ENCODE assay signal across 8 mouse cellular contexts in genomic region chr3:32509496-32510374, GRCm38 (mm10). TPM values are rescaled to one million over a fixed set of nuclear protein-coding genes. Genes with fewer than 3 reads are reported as not detected.
DNase-seq lines count a peak whose midpoint lies in the region; ATAC-seq lines count a peak whose summit lies in the region.

Zfp639 (plus strand) TSS chr3:32510259.

- H3K27me3 ChIP-seq in forebrain, embryonic 13.5 days: no peaks in the 10 kb centered on the region
- no peaks in the 10 kb centered on the region for H3K27me3 ChIP-seq in hindbrain, embryonic 10.5 days (ENCODE audit: insufficient read depth, poor library complexity, severe bottlenecking)
- H3K27me3 ChIP-seq in liver, embryonic 12.5 days (replicated peaks): no peaks in the 10 kb centered on the region
- H3K27me3 ChIP-seq in stomach, embryonic 14.5 days (ENCODE audit: control insufficient read depth, insufficient read depth, low read length): no peaks in the 10 kb centered on the region

- peak within 1 kb of the TSS; percentile 51 for H3K27ac ChIP-seq in forebrain, embryonic 13.5 days
- peak within 1 kb of the TSS; percentile 98 for H3K27ac ChIP-seq in hindbrain, embryonic 10.5 days
- H3K27ac ChIP-seq in liver, embryonic 12.5 days: peak within 1 kb of the TSS; percentile 94
- peak within 1 kb of the TSS; percentile 80 for H3K27ac ChIP-seq in stomach, embryonic 14.5 days (ENCODE audit: low read length)

- H3K4me3 ChIP-seq in forebrain, embryonic 13.5 days: peak within 1 kb of the TSS; percentile 82
- H3K4me3 ChIP-seq in hindbrain, embryonic 10.5 days: peak within 1 kb of the TSS; percentile 91
- H3K4me3 ChIP-seq in liver, embryonic 12.5 days: peak within 1 kb of the TSS; percentile 86
- peak within 1 kb of the TSS; percentile 83 for H3K4me3 ChIP-seq in stomach, embryonic 14.5 days (ENCODE audit: low read depth, low read length)

- DNase-seq in left cerebral cortex, adult 18-20 months (ENCODE audit: low spot score in 2 of 2): no peak
- no peak for DNase-seq in left cerebral cortex, adult 11 months (ENCODE audit: low spot score)
- DNase-seq in adipocyte (ENCODE audit: low spot score): peak; percentile 17
- DNase-seq in hindbrain, embryonic 10.5 days (ENCODE audit: low spot score): peak; percentile 18
- no peak for DNase-seq in urinary bladder, postnatal 4 days (ENCODE audit: low spot score in 2 of 2)

- H3K9ac ChIP-seq in forebrain, embryonic 13.5 days: peak within 1 kb of the TSS; percentile 93
- H3K9ac ChIP-seq in liver, embryonic 12.5 days: peak within 1 kb of the TSS; percentile 96
- peak within 1 kb of the TSS; percentile 82 for H3K9ac ChIP-seq in stomach, embryonic 14.5 days (replicated peaks; ENCODE audit: low read depth, low read length)

- 8% methylated on average over 24 of the region's 24 CpGs for WGBS in forebrain, embryonic 13.5 days
- WGBS in hindbrain, embryonic 10.5 days: 6% methylated on average over 24 of the region's 24 CpGs
- 11% methylated on average over 24 of the region's 24 CpGs for WGBS in liver, embryonic 12.5 days (ENCODE audit: insufficient replicate concordance)
- 6% methylated on average over 24 of the region's 24 CpGs for WGBS in stomach, embryonic 14.5 days

- H3K9me3 ChIP-seq in forebrain, embryonic 13.5 days (replicated peaks): no peaks in the 10 kb centered on the region
- H3K9me3 ChIP-seq in hindbrain, embryonic 10.5 days: no peaks in the 10 kb centered on the region
- no peaks in the 10 kb centered on the region for H3K9me3 ChIP-seq in liver, embryonic 12.5 days (replicated peaks)
- H3K9me3 ChIP-seq in stomach, embryonic 14.5 days (ENCODE audit: control insufficient read depth, low read depth, low read length): no peaks in the 10 kb centered on the region

- no peak for ATAC-seq in forebrain, embryonic 13.5 days
- peak; percentile 58 for ATAC-seq in liver, embryonic 12.5 days
- no peak; the same call in 1 of the 2 replicates for ATAC-seq in stomach, embryonic 14.5 days (ENCODE audit: insufficient number of reproducible peaks, insufficient read depth, low FRiP score, low read depth)

- peaks cover 33% of the 10 kb centered on the region for H3K4me1 ChIP-seq in forebrain, embryonic 13.5 days
- peaks cover 50% of the 10 kb centered on the region for H3K4me1 ChIP-seq in hindbrain, embryonic 10.5 days (replicated peaks)
- H3K4me1 ChIP-seq in liver, embryonic 12.5 days: peaks cover 57% of the 10 kb centered on the region
- peaks cover 20% of the 10 kb centered on the region for H3K4me1 ChIP-seq in stomach, embryonic 14.5 days (ENCODE audit: control insufficient read depth, insufficient read depth, low read length)

- H3K4me2 ChIP-seq in forebrain, embryonic 13.5 days: peak within 1 kb of the TSS; percentile 66
- peak within 1 kb of the TSS; percentile 95 for H3K4me2 ChIP-seq in liver, embryonic 12.5 days
- H3K4me2 ChIP-seq in stomach, embryonic 14.5 days (replicated peaks; ENCODE audit: low read depth, low read length): peak within 1 kb of the TSS; percentile 65

- H3K36me3 ChIP-seq in forebrain, embryonic 13.5 days (ENCODE audit: poor library complexity, severe bottlenecking): no peaks in the 10 kb centered on the region
- peaks cover 11% of the 10 kb centered on the region for H3K36me3 ChIP-seq in hindbrain, embryonic 10.5 days
- H3K36me3 ChIP-seq in liver, embryonic 12.5 days: peaks cover 10% of the 10 kb centered on the region
- peaks cover 7% of the 10 kb centered on the region for H3K36me3 ChIP-seq in stomach, embryonic 14.5 days (ENCODE audit: control insufficient read depth, insufficient read depth, low read length)

RNA-seq across cellular contexts. Expression of gene Zfp639, which starts in this region (rescaled TPM):
- 10 to 100 TPM; 33.5 to 33.8 TPM for total RNA-seq in left cerebral cortex, adult 18-20 months (2021)
- polyA plus RNA-seq in forebrain, embryonic 13.5 days (2015; fragmentation: Nextera tagmentation; extraction: Ambion mirVana): 41.0 and 41.1 TPM in 2 replicates
- 37.8 and 42.6 TPM in 2 replicates for polyA plus RNA-seq in hindbrain, embryonic 10.5 days (2016; fragmentation: Nextera tagmentation; extraction: Ambion mirVana)
- 29.8 and 31.8 TPM in 2 replicates for polyA plus RNA-seq in liver, embryonic 12.5 days (2016; fragmentation: Nextera tagmentation; extraction: Ambion mirVana)
- polyA plus RNA-seq in stomach, embryonic 14.5 days (2014; fragmentation: Nextera tagmentation; extraction: Ambion mirVana): 39.8 and 46.5 TPM in 2 replicates

Comparison
In these comparisons a context has a peak if more than half of its experiments do, and no peak if none do; other contexts are left out.
1. DNase-seq: peak in adipocyte (single experiment) and hindbrain, embryonic 10.5 days (single experiment); none in left cerebral cortex, adult 18-20 months (0 of 2), left cerebral cortex, adult 11 months (single experiment) and urinary bladder, postnatal 4 days (0 of 2).
2. Peak in every context shown above with its lines, with median percentiles within 50 percentile points of each other: H3K27ac ChIP-seq, H3K4me2 ChIP-seq, H3K4me3 ChIP-seq and H3K9ac ChIP-seq.